Mouse (Mus musculus): ENCODE data around the gene Gltpd2.

The Gltpd2 gene

DNA sequence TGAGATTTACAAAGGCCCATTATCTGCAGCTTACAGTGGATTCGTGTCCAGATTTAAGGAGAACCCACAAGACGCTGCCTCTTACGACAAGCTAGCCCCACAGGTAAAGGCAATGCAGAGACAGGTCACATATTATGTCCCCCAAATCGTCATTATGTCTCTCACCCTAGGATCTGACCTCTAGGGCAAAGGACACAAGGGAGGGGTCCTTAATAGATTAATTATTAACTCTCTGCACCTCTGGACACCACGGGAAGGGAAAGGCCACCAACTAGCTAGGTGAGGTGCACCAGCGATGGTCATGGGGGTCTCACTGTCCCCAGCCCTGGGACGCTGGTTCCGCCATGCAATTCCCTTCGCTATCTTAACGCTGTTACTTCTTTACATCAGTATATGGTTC lies at the start of gene Gltpd2:
Gltpd2 (plus strand) TSS at position 274 of the 400 bp plus-strand sequence.
- peak; percentile 33; the same call in 1 of the 2 replicates for TF ChIP-seq GATA4 (IDR thresholded peaks at IDR 0.05; ENCODE audit: insufficient replicate concordance, low read length)

DNA sequence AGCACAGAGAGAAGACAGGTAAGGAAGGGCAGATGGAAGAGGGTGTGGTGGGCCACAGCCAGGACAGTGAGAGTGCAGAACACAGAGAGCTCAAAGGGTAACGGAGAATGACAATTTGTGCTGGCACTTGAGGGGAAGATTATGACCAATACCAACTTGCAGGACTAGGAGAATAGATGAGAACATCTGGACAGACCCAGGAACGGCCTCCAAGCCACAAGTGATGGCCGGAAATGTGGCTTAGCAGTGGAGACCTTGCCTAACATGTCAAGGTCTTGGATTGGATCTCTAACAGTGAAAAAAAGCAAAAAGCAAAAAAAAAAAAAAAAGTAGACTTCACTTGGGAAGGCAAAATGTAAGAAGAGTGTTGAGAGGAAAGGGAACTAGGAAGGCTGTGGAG lies 49.2 kb upstream of the Gltpd2 start:
- TF ChIP-seq GATA4 (IDR thresholded peaks at IDR 0.05; ENCODE audit: insufficient replicate concordance, low read length): no peak

DNA sequence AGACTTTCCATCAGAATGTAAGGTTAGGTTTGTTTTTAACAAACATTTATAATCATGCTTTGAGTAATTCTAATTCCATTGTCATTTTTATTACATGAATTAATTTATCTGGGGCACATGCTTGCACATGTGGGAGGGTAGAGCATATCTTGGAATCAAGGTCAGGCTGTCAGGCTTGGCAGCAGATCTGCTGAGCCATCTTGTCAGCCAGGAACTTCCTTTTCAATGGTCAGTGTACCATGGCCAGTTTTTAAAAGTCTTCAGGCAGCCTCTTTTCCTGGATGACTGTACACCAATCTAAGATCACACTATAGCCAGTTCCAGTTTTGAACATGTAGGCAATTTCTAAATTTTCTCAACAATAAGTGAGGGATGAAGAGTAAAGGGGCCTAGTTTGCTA lies 46.3 kb upstream of the Gltpd2 start:
- TF ChIP-seq GATA4 (IDR thresholded peaks at IDR 0.05; ENCODE audit: insufficient replicate concordance, low read length): peak; percentile 63; the same call in 1 of the 2 replicates

DNA sequence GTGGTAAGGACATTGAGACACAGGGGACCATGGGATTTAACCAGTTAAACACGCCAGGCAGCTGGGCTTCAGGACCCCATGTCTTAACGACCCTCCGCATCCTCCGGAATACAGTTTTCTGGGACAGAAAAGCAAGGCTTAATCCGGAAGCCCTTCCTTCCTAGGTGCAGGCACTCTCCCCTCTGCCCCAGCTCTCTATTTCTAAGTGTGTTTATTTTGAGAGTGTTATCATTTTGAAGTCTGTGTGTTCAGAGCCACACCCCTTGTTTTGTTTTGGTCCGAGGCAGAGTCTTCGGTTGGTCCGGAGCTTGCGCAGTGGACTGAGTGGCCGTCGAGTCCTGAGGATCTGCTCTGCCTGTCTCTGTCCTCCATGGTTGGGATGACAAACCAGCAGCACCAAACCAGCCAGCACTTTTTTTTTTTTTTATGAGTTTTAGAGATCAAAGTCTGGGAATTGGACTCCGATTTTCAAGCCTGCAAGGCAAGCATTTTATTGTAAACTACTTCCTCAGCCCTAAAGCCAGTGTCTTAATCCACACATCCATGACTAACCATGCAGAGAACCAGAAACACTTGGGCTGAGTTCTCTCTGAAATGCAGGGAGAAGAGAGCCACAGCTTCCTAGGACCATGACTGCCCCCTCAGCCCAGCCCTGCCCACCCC lies 44.0 kb upstream of the Gltpd2 start:
- no peak for TF ChIP-seq GATA4 (IDR thresholded peaks at IDR 0.05; ENCODE audit: insufficient replicate concordance, low read length)

DNA sequence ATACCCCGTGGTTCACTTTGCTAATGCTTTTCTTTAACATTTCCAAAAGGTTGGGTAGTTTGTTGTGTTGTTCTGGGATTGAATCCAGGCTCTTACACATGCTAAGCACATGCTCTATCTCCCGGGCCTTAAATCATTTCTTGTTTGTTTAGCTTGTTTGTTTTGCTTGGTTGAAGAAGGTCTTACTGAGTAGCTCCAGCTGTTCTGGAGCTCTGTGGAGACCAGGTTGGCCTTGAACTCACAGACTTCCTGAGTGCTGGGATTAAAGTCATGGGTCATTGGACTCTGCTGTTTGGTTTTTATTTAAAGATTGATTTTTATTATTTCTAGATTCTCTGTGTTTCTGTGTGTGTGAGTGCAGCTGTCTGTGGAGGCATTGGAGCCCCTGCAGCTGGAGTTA lies 33.5 kb upstream of the Gltpd2 start:
- no peak for TF ChIP-seq GATA4 (IDR thresholded peaks at IDR 0.05; ENCODE audit: insufficient replicate concordance, low read length)

DNA sequence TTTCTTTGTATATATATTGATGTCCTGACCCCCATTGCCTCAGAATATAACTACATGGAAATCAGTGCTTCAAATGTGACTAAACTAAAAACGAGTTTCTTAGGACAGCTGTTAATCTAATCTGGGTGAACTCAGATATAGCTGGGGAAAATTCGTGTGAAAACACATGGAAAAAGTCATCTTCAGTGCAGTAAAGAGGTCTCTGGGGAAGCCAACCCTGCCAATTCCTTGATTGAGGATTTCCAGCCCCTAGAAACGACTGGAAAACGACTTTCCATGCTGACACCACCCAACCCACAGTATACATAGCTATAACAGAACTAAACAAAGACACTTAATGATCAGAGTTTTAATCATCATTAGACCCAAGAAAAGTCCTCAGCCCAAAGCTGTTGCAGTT lies 31.2 kb upstream of the Gltpd2 start:
- TF ChIP-seq GATA4 (IDR thresholded peaks at IDR 0.05; ENCODE audit: insufficient replicate concordance, low read length): no peak

DNA sequence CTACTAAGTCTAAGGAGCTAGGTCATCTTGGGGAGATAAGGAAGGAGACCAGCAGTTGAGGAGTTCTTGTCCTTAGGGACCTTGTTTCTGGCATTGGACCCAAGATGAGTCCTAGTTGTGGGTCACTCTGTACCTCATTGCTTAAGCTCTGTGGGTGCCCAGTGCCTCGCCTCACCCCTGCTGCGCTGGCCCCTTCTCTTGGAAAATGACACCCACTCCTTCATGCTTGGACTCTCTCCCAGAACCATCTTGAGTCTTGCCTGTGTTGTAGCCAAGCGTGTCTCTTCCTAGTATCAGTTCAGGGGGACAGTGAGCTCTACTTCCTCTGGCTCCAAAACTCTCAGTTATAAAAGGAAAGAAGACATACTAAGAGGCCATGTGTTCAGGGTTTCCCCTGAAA lies 29.9 kb upstream of the Gltpd2 start:
- TF ChIP-seq GATA4 (IDR thresholded peaks at IDR 0.05; ENCODE audit: insufficient replicate concordance, low read length): no peak

DNA sequence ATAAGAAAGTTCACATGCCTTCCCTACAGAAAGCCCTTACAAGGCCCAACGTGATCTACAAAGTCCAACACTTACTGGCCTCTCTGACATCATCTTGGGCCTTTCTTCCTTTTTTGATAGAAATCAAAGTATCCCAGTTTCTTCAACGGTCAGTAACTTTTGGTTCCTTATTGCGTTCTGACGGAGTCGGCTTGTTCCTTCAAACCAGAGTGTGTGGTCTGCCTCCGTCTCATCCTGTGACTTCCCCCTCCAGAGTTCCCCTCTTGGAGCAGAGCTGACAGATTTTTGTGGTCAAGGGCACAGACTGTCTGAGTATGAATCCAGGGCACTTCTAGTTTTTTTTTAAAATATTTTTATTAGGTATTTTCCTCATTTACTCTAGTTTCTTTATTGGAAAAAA lies 29.3 kb upstream of the Gltpd2 start:
- TF ChIP-seq GATA4 (IDR thresholded peaks at IDR 0.05; ENCODE audit: insufficient replicate concordance, low read length): no peak

DNA sequence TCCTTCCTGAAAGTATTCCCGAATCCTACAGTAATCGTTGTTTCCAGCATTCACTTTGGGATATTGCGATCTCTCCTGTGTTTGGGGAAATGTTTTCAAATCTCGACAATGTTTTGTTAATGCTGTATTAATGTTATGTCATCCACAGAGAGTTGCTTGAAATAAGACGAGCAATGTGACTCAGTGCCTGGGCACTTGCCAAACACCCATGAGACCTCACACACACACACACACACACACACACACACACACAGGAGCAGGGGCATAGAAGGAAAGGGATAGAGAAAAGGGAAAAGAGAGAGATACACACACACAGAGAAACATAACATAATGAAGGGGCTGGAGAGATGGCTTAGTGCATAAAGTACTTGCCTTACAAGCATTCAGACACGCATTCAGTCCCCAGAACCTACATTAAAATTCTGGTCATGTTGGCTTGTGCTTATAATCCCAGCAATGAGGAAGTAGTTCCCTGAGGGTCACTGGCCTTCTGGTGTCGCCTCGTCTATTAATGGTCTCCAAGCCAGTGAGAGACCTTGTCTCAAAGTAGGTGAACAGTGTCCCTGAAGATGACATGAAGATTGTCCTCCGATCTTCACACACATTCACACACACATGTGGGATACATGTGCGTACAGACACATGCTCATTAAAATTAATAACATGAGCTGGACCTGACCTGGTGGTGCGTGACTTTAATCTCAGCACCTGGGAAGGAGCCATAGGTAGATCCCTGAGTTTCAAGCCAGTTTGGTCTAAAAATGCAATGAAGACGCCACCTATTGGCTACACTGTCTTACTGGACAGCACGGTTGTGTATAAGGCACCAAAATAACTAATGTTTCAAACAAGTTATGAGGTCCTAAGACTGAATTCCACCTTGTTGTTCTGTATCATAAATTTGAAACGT lies 19.2 kb upstream of the Gltpd2 start:
- no peak for TF ChIP-seq GATA4 (IDR thresholded peaks at IDR 0.05; ENCODE audit: insufficient replicate concordance, low read length)

DNA sequence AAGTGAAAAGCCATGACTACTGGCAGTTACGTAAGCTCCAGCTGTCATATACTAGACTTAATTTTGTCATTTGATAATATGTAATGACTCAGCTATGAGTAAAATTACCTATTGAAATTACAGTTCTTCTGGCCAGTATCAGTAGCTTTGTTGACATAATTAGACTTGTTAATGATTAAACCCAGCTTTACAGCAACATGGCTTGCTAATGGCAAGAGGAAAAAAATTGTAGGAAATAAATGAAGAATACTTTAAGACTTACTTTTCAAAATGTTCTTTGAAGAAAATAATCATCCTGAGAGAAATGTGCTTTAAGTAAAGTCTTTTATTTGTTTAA lies 18.6 kb upstream of the Gltpd2 start:
- no peak for TF ChIP-seq GATA4 (IDR thresholded peaks at IDR 0.05; ENCODE audit: insufficient replicate concordance, low read length)

DNA sequence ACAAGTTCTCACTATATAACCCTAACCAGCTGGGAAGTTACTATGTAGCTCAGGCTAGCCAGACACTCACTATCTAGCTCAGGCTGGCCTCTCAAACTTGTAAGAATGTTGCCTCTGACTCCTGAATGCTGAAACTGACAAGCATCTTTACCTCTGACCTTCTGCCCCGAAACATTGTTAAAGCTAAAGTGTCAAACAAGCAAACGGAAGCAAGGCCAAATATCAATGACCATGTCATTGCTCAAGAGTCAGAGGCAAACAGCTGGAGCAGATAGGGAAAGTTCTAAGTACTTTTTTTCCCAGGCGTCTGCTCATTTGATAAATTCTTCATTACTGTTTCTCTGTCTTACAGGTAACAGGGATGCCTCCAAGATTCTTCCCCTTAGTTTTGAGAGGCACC lies 17.0 kb upstream of the Gltpd2 start:
- TF ChIP-seq GATA4 (IDR thresholded peaks at IDR 0.05; ENCODE audit: insufficient replicate concordance, low read length): peak; percentile 49; the same call in 1 of the 2 replicates

DNA sequence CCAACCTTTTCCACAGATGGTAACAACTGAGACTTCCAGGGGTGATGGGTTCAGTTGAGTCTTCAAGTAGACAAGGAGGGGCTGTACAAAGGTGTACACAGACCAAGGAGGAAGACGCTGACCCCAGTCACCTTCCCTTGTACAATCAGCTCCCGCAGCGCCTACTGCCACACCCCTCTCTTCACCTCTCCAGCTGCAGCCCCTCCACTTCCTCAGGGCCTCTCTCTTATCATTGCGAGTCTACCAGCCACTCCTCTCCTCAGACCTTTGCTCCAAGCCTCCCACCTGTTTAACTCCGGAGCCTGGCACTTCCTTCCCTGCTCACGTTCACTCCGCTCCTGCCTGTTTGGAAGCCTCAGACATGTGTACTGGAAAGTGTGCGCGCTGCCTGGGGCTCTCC lies 14.0 kb upstream of the Gltpd2 start, which contains the start of gene Tm4sf5:
Tm4sf5 (plus strand) TSS at position 275 of the 400 bp plus-strand sequence.
- no peak for TF ChIP-seq GATA4 (IDR thresholded peaks at IDR 0.05; ENCODE audit: insufficient replicate concordance, low read length)

DNA sequence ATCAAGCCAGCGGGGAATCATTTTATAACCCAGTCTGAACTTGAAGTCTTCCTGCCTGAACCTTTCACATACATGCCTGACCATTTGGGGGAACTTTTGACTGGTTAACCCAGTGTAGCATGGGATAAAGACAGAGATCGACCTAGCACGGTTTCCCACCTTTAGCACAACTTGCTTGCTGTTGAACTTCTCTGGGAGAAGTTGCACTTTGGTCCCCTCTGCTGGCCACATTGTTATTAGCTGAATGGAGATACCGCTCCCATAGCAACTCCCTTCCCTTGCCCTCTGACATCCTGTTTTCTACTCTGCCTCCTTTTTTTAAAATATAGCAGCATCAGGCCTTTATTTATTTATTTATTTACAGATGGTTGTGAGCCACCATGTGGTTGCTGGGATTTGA lies 12.6 kb upstream of the Gltpd2 start:
- peak; percentile 50; the same call in 1 of the 2 replicates for TF ChIP-seq GATA4 (IDR thresholded peaks at IDR 0.05; ENCODE audit: insufficient replicate concordance, low read length)

DNA sequence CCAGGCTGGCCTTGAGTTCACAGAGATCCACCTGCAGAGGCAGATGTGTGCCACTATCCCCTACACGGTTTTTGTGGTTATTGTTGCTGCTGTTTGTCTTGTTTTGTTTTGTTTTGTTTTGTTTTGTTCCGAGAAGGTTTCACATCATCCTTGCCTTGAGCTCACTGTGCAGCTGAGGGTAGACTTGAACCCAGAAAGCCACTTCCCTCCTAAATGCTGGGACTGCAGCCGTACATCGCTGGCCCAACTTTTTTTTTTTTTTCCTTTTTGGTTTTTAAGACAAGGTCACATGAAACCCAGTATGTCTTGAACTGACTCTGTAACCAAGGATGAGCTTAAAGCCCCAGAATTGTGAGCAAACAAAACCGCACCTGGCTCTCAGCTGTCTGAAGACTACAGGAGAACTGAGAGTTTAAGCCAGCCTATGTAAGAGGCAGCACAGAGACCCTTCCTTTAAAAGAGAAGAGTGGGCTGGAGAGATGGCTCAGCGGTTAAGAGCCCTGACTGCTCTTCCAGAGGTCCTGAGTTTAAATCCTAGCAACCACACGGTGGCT lies 12.0 kb upstream of the Gltpd2 start:
- TF ChIP-seq GATA4 (IDR thresholded peaks at IDR 0.05; ENCODE audit: insufficient replicate concordance, low read length): no peak

DNA sequence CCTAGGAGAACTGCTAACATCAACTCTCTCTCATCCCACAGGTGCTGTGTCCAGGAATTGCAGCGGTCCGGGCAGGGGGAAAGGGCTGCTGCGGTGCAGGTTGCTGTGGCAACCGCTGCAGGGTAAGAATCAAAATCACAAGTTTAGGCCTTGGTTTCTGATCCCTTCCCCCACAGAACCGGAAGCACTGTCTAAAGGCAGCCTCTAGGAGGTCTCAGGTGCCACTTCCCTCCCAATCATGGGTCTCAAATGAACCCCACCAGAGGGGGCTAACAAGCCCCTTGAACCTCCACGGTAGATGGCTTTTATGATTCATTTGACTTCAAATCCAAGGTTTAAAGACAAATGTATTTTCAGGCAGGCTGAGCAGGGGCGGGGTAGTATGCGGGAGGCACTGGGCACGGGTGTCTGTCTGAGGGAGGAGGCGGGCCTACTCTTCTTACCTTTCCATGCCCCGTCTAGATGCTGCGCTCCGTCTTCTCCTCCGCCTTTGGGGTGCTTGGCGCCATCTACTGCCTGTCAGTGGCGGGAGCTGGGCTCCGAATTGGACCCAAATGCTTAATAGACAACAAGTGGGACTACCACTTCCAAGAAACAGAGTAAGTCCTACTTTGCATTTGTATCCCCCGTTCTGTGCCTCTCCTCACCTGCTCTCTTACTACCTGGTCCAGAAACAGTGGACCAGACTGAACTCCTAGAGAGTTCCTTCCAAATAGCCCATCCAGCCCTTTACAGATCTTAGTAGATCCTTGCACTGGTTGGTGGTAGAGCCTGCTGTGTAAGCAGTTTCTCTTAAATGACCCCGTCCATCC lies 9.0 kb upstream of the Gltpd2 start:
- TF ChIP-seq GATA4 (IDR thresholded peaks at IDR 0.05; ENCODE audit: insufficient replicate concordance, low read length): no peak
